Mouse (Mus musculus) cortical plate, adult 2 months (tissue): ENCODE results near the gene Maip1. TPM values are rescaled to one million over a fixed set of nuclear protein-coding genes. Genes with fewer than 3 reads are reported as not detected.

Source experiments
- H3K27ac ChIP-seq: fragments of 200-500 bp; 2 replicates; pipeline ENCODE4 v1.5.1; 2012; ENCODE audit warnings: low read length, control low read depth, inconsistent platforms; ENCODE audit not compliant: insufficient read depth
- H3K4me1 ChIP-seq: fragments of 200-500 bp; 2 replicates; pipeline ENCODE4 v1.6.1; 2011; ENCODE audit warnings: low read length; ENCODE audit not compliant: control insufficient read depth, insufficient read depth
- H3K4me3 ChIP-seq: fragments of 200-500 bp; 2 replicates; pipeline ENCODE4 v1.5.1; 2011; ENCODE audit warnings: mild to moderate bottlenecking, low read length, control low read depth; ENCODE audit not compliant: insufficient read depth
- CTCF ChIP-seq: fragments of 200-500 bp; IDR thresholded peaks from 2 replicates; pipeline ENCODE4 v1.5.1; 2011; ENCODE audit warnings: mild to moderate bottlenecking, control low read depth, low read length; ENCODE audit not compliant: insufficient read depth; ENCODE audit errors: extremely low read depth
- POLR2A ChIP-seq: fragments of 200-500 bp; IDR thresholded peaks from 2 replicates; pipeline ENCODE4 v1.6.1; 2011; ENCODE audit warnings: mild to moderate bottlenecking, low read length, control low read depth; ENCODE audit not compliant: insufficient read depth; ENCODE audit errors: extremely low read depth
- polyA plus RNA-seq: library from polyadenylated mRNA; depleted of rRNA; stranded (reverse); fragments of >200 nt; gene quantifications from 2 replicates; pipeline ENCODE4 v1.2.3, GENCODE M21; 2012

Gene Maip1
- polyA plus RNA-seq, 1 experiment, result 10.2 TPM

DNA sequence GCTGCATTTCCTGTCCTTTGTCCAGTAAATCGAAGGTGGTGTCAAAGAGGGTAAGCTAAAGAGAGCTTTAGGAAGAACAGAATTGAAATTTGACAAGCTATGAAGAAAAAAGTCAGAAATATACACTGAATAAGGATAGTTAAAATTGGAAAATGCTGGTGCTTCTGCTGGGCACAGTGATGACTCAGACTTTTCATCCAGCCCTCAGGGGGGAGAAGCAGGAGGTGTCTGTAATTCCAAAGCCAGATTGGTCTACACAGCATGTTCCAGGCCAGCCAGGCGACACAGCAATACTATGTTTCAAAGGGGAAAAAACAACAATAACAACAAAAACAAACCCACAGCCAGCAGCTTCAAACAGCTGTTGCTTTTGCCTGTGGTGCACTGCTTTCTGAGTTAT, 7.3 kb downstream of the Maip1 start:
- H3K4me1 ChIP-seq, result no peaks in the 10 kb centered on the region; the same call in 1 of the 2 replicates
- no peak overlapping the region for H3K27ac ChIP-seq
- no peak overlapping the region for H3K4me3 ChIP-seq
- TF ChIP-seq CTCF (no peak), POLR2A (no peak)

DNA sequence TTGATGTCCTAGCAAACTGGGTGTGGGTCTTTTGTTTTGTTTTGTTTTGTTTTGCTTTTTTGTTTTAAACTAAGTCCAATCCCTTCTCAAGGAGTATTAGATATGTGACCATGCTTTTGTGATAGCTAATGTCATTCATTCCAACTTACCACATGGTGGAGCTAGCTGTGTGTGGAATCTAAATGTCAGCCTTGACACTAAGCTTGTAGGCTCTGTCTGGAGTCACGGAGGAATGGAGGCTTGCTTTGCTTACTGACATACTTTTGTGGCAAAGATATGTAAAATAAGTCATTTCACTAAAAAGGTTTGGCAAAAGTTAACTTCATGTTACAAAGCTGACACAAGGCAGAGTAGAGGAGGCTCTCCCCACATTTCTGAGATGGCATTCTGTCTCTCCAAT, 17.6 kb downstream of the Maip1 start:
- Histone ChIP-seq H3K27ac (no peak overlapping the region), H3K4me1 (no peaks in the 10 kb centered on the region), H3K4me3 (no peak overlapping the region)
- peak; percentile 75 for TF ChIP-seq CTCF
- TF ChIP-seq POLR2A, result no peak

DNA sequence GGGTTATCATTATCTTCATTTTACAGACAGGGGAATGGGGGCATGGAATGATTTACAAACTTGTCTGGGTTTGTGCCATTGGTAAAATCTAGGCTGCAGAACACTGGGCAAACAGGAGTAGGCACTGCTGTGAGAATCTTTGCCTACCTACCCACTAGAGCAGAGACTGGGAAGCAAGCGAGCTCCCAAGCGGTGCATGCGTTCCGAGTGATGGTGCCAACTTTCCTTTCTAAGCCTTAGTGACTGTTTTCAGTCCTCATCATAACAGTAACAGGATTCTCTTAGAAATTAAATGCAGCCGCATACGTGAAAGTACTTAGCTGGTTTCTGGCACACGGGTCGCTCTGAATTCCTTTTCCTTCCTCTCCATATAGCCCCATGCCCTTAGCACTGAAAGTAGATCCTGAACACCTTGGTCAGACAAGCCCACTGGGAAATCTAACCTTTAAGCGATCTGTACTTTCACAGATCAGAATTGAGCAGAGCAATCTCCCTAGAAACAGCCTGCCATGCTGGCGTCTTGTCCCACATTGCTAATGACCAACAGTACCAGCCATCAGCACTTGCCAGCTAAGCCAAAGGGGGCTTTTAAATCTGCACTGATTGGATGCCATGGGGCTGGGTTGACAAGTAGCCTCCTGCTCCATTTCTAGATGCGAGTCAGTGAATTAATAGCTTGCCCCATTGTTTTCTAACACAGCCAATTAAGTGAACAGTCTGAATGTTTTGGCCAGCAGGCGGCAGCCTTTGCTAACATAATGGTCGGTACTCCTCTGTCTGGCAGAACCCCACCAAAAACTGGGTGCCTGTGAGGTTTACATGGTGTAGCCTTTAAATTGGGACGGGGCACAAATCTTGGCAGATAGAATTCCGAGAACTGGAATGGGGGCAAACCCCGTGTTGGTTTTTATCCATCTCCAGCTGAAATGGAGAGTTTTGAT, 22.5 kb downstream of the Maip1 start:
- H3K4me3 ChIP-seq, result peak overlapping the region; percentile 12
- TF ChIP-seq CTCF, result peak; percentile 85
- TF ChIP-seq POLR2A, result no peak
- no peaks in the 10 kb centered on the region for H3K4me1 ChIP-seq
- H3K27ac ChIP-seq, result no peak overlapping the region

DNA sequence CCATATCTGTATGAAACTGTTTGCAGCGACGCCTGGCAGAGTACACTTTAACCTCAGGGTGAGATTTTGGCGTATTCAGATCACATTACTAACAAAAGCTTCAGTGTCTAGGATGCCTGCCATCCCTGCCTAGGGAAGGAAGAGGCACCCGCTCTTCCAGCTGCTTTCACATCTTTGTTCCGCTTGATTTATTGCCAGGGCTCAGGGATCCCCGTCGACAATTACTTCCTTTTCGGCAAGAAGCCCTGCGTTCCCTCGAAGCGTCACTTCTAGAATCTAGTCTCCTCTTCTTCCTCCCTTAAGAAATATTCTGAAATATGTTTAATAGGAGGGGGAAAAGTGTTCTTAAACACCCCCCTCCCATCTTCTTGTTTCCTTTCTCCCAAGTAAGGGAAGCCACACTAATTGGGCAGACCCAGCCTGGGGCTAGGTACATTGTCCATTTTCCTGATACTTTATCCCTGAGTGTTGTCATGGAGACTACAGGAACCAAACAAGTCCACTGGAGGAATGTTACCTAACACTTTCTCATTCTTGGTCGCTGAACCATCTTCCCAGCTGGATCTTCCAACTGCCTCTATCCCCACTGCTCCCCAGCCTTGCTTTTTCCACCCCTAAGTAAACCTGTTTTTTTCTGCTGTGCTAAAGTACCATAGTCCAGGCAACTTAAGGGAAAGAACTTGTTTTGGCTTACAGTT, 23.8 kb downstream of the Maip1 start:
- TF ChIP-seq CTCF (no peak), POLR2A (no peak)
- Histone ChIP-seq H3K27ac (no peak overlapping the region), H3K4me1 (no peaks in the 10 kb centered on the region), H3K4me3 (no peak overlapping the region)

DNA sequence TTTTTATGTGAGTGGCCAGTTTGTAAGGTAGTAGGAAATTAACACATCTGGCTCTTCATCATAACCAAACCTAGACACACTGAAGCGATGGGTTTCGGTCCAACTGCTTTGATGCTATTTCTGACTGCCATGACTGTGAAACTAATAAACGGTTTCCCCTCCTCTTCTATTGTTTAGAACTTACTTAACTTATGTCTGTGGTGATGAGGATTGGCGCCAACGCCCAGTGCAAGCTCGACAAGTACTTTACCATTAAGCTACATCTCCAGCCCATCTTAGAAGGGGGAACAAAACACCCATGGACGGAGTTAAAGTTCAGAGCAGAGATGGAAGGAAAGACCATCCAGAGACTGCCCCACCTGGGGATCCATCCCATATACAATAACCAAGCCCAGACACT, 27.0 kb downstream of the Maip1 start:
- Histone ChIP-seq H3K27ac (no peak overlapping the region), H3K4me3 (no peak overlapping the region), H3K4me1 (peaks cover 1% of the 10 kb centered on the region; the same call in 1 of the 2 replicates)
- no peak for TF ChIP-seq POLR2A

DNA sequence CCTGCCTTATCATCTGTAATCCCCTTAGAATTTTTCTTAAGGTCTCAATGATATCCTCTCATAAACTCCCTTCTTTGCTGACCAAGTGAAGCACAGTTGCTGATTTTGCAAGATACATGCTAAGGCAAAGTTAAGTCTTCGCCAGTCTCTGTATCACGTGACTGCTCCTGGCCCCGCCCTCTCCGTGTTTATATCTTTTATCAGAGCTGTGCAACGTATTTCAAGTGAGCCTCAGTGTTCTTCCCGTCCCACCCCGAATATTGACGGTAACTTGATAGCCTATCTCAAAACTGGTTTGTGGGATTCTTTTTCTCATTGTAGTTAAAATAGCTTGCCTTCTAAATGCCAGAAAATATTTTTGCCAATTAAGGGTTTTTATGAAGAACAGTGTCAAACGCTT, 30.3 kb downstream of the Maip1 start:
- TF ChIP-seq CTCF (no peak), POLR2A (no peak)
- H3K27ac ChIP-seq, result no peak overlapping the region

DNA sequence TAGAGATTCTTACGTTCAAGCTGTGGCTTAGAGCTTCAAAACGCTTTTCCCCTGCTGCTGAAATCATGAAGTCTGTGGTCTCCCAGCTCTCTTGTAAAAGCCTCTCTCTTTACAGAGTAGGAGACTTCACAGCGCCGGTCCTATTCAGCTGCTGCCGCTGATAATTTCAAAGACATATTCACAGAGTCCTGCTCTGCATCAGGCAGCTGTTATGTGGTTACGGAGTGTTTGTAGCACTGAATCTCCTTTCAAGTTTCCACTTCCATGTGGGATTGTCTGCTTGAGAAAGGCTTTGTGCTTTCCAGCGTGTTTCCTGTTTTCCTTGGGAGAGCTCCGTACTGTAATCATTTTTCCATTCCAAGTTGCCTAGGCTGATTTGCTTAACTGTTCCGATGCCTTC, 30.8 kb downstream of the Maip1 start:
- TF ChIP-seq POLR2A (no peak), CTCF (no peak)
- Histone ChIP-seq H3K27ac (no peak overlapping the region), H3K4me3 (no peak overlapping the region), H3K4me1 (peaks cover 1% of the 10 kb centered on the region; the same call in 1 of the 2 replicates)

More for the DNA sequence above, 30.3 kb downstream of the Maip1 start:
- Histone ChIP-seq H3K4me3 (no peak overlapping the region), H3K4me1 (peaks cover 1% of the 10 kb centered on the region; the same call in 1 of the 2 replicates)

DNA sequence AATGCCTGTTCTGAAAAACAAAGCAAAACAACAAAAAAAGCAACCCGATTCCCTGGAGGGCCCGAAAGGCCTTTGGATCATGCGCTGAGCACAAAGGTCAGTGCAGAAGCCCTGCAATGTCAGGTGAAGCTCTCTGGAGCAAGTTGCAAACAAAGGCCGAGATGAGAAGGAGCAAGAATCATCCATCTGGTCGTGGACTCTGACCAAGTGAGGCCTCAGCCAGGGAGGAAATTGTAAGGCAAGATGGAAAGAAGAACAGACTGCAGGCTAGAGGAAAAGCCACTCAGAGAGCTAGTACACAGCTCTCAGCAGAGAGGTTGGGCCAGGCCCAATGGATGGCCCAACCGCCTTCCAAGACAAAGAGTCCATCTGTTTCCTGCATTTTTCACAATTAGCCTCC, 32.9 kb downstream of the Maip1 start:
- Histone ChIP-seq H3K27ac (no peak overlapping the region), H3K4me1 (peaks cover 1% of the 10 kb centered on the region; the same call in 1 of the 2 replicates), H3K4me3 (no peak overlapping the region)
- TF ChIP-seq CTCF (no peak), POLR2A (no peak)

DNA sequence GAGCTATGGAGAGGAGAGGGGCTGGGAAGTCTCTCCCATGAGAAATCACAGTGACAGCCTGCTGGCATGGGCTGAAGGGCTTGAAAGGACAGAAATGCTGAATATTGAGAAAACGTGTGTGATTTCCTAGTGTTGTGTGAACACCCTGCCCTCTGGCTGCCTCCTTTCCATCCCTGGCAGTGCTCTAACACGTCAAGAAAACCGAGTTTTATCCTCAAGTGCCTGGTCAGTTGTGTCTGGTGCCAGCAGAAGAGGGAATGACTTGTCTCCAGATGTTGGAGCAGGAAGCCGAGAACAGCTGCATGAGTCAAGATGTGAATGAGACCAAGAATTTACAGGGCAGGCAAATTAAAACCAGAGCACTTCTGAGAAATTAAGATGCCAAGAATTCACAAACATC, 34.6 kb downstream of the Maip1 start:
- Histone ChIP-seq H3K4me1 (peaks cover 1% of the 10 kb centered on the region; the same call in 1 of the 2 replicates), H3K4me3 (no peak overlapping the region), H3K27ac (no peak overlapping the region)
- TF ChIP-seq CTCF (no peak), POLR2A (no peak)

DNA sequence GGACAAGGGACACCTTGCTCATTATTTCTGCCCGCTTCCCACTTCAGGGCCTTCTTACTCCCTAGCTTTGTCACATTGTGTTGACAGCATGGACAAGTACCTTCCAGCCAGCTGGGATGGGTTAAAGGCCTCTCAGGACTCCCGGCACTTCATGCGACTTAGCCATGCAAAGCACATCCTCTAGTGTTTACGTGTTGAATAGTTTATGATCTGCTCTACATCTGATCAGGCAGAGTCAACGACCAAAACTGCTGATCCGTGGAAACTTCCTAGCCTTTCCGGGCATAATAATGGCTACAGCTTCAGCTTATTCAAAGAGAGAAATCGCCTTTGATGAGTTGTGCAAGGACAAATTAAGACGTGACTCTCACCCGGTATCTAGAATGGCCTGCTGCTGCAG, 39.6 kb downstream of the Maip1 start:
- no peak for TF ChIP-seq CTCF
- TF ChIP-seq POLR2A, result no peak

More for the DNA sequence above, 39.6 kb downstream of the Maip1 start:
- Histone ChIP-seq H3K4me3 (no peak overlapping the region), H3K27ac (no peak overlapping the region), H3K4me1 (no peaks in the 10 kb centered on the region)
